Mouse (Mus musculus) c-Kit-negative CD71-positive TER-119-positive erythroid progenitor cells, embryonic 14.5 days (primary cell): Measurements from ENCODE around the gene Map7d1.

Experiments used
- DNase-seq: peaks from one replicate; pipeline ENCODE4 v3.0.0-alpha.2; 2013; ENCODE audit warnings: low read depth, low spot score

The Map7d1 gene

DNA sequence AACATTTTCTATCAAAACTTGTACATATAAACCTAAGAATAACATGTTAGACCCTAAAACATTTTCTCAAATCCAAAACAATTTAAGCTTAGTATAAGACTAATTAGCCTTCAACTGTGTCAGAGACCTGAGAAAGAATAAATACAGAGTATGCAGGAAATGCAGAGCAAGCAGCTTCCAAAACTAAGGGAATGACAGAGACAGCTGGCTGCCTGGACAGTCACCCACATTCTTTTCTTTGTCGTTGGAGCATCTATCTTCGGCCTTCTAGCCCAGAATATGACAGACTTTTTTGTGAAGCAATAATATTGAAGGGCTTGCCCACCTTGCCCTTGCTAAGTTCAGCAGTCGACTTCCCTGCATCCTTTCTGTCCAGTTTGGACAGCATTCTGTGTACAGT lies 13.1 kb upstream of the Map7d1 start:
- DNase-seq = no peak

DNA sequence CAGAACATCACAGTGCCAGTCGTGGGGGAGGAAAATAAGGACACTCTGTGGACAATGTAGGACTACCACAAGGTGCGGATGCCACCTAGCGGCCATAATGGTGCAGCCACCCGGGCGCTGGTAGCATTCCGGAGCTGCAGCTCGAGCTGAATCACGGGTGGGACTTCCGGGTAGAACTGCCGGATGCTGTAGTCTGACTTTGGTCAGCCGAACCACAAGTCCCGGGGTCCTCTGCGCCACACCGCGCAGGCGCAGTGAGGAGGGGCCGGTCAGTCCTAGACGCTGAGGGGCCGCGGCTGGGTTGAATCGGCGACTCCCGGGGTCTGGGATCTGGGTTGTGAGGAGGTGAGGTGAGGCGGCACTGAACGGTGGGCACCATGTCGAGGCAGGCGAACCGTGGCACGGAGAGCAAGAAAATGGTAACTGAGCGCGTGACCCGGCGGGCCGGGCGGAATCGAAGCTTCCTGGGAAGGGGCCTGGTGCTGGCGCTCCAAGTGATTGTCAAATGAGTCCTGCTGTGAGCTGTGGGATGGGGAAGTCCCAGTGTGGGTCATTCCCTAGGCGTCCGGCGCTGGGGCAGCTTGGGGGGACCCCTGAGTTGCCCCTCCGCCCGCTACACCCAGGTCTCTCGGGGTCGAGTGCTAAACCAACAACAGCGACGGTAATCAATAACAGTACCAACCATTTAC lies 6.1 kb upstream of the Map7d1 start, which contains the start of gene Trappc3:
Gene Trappc3 (plus strand): TSS at position 207 of the 689 bp plus-strand sequence.
- peak; percentile 93 for DNase-seq

DNA sequence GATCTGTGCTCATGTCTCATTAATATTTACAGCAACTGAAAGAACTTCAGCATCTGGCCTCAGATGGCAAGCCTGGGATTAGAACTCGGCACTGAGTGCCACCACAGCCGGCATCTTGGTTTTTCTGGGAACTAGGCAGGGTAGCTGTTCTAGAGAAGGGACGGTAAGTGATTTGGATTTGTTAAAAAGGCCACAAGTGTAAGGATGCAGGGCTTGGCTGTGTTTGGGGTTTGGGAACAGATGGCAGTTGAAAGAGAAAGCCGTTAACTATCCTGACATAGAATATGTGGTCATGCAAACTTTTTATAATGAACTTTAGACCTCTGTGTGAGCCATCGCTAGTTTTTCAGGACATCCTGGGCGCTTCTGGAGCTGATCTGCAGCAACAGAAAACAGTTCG lies 5.5 kb upstream of the Map7d1 start:
- DNase-seq = no peak

DNA sequence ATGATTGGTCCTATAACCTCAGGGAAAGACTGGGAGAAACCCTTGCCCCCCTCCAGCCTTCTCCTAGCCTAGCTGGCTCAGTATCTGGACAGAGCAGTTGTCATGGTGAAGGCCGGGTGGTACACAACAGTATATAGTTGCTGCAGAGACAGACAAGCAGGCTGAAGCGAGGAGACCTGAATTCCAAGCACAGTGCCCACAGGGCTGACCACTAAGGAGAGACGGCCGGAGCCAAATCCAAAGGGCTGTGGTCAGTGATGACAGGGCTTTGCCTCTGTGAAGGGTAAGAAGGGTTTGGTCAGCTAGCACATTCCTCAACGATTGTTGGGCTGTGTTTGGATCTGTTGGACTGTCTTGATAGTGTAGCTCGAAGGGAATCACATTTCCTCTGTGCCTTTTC lies 5.1 kb upstream of the Map7d1 start:
- DNase-seq = no peak

DNA sequence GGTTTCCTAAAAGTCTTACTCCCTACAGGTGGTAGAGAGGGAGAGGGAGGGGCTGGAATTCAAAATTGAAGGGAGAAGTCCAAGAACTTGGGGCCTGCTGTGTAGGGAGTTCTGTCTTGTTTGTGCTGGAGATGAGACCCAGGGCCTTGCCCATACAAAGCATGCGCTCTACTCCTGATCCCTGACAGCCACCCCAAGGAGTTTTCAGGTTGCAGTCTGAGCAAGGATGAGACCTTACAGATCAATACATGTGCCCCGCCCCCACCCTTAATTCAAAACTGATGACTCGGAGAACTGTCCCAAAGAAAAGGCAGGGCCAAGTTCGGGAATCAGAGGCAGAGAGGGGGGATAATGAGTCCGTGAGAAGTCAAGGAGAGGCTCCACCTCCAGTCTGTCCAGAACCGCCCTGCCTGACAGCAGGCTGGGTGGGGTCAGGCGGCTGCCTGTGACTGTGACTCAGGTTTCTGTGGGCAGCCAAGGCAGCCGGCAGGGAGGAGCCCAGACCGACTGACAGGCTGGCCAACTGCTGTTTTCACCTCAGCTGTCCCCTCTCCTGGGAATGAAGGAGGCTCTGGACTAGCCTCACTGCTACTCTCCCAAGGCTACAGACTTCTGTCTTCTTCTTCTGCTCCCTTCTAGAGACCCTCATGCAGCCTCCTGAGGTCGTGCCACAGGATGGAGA lies 4.5 kb upstream of the Map7d1 start:
- DNase-seq = peak; percentile 75

DNA sequence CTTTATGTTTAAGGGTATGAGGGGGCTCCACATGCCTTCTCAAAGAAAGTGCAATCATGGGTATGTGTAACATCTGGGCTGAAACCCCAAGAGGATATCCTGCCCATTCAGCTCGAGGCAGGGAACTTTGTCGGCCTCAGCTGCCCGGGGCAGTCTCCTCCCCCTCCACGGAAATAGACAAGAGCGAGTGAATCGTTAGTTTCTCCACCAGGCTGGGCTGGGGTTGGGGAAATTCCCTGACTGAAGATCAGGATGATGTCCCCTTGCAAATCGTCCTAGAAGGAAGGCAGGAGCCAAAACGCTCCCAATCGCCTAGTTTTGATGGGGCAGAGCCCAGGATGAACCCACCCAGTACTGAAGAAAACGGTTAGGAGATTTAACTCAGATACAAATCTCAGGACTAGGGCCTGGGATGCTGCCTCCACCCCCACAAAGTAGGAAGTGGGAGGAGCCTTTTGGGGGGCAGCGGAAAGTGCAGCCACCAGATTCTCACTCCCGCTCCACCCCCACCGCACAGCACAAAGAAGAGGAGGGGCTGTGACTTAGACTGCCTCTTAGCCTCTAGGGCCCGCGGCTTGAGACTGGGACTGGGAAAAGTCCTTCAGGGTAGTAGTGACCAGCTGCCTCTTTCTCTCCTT lies 3.5 kb upstream of the Map7d1 start:
- no peak for DNase-seq

DNA sequence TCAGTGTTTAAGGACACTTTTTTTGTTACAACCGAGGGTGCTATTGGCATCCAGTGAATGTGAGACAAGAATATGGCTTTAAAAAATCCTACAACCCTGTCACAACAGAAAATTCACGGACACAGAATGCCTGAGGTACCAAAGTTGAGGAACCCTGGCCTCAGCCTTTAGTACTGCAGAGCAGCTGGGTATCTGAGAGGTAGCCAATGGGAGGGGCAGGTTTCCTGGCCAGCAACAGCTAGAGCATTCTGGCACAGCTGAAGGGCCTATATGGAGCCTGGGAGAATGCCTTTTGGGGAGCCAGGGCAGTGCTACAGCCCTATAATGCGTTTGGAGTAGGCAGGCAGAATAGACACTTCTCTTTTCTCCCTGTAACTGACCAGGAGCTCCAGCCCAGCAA lies 2.9 kb upstream of the Map7d1 start:
- no peak for DNase-seq

DNA sequence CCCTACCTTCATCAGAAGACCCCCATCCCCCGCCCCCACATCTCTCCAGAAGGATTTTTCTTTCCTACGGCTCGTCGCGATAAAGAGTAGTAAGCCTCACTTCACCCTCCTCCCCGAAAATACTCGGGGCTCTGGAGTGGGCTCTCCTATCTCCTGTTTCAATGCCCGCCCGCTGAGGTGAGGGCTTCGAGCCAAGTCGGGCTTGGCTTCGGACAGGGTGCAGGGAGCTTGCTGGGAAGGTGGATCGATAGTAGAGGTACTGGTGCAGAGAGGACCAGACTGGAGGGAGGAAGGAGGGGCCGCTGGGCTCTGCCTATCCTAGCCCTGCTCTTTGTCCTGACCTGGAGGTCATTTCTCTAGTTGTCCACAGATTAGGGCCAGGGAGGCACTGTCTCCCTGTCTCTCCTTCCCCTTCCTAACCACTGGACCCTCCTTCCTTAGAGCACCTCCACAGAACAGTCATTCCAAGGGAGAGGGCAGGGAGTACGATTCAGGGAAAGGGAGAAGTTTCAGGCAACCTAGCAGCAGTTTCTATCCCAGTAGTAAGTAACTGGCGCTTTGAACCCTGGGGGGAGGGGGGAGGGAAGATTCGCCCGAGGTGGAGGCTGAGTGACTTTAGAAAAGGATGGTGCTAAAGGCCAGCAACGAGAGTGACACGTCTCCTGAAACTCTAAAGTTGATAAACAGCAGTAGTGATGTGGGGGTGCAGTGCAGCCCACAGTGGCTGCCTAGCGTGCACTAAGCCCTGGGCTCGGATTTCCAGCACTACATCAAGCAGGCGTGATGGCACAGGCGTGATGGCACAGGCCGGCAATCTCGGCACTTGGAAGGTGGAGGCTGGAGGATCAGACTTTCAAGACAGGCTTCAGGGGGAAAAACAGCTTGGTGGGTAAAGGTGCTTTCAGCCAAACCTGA lies 1.1 kb upstream of the Map7d1 start:
- DNase-seq = no peak

DNA sequence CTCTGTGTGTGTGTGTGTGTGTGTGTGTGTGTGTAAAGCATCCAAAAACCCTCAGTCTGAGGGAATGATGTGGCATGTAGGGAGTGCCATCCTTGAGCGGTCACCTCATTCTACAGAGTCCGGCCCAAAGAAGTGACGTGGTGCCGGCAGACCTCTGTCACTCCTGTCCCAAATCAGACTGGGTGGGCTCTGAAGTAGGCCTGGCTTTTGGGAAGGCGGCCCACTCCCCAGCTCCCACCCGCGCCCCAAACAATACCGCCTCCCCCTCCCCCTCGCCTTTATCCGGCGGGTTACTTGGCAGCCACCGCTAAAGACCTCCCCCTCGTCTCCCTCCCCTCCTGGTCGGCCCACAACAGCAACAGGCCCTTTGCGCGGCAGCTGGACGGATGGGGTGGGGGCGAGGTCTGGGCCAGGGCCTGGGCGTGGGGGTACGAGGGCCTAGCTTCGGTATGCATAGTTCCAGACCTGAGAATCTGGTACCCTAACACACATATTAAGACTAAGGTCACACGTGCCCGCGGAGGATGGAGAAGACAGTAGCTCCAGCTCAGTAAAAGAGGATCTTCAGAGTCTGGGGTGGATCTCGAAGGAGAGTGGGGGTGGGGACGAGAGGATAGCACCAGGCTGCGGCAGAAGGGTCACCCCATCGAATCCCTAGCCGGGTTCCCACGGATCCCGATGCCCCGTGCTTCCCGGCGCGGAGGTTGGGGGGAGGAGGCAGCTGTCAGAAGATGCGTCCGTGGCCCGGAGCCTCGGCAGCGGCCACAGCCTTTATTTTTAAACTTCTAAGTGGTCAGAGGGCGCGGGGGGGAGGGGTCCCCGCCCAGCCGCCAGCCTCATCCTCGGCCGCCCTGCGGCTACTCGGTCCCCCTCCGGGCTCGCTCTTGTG lies 786 bp downstream of the Map7d1 start:
- no peak for DNase-seq

DNA sequence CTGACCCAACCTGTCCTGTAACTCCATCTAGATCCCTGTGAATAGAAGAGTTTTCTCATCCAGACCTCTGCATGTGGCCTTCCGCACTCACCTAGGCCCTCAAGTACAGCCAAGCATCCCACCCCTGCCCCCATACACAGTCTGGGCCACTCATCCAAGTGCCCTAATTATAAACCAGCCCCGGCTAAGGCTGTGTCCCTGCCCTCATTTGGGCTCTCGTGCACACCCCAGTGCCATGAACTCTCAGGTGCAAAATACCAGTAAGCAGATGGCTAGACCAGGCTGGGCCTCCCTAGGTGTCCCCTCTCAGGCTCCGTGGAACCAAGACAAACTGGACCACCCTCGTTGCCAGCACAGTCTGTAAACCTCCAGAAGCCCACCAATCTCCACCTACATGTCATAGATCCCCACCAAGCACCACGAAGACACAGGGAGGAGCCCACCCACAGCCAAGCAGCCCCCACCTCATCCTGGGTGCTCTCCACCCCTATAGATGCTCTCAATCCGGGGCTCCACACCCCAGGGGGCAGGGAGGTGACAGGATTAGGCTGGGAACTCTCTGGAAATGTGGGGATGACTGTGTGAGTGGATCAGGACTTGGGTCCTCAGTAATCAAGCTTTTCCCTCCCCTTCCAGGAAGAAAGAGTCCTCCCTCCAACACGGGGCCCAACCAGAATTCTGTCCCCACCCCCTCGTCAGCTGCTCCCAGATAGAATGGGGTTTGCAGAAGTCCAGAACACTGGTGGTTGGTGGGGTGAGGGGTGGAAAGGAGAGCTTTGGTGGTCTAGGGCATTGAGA lies 1.6 kb downstream of the Map7d1 start:
- DNase-seq = no peak

DNA sequence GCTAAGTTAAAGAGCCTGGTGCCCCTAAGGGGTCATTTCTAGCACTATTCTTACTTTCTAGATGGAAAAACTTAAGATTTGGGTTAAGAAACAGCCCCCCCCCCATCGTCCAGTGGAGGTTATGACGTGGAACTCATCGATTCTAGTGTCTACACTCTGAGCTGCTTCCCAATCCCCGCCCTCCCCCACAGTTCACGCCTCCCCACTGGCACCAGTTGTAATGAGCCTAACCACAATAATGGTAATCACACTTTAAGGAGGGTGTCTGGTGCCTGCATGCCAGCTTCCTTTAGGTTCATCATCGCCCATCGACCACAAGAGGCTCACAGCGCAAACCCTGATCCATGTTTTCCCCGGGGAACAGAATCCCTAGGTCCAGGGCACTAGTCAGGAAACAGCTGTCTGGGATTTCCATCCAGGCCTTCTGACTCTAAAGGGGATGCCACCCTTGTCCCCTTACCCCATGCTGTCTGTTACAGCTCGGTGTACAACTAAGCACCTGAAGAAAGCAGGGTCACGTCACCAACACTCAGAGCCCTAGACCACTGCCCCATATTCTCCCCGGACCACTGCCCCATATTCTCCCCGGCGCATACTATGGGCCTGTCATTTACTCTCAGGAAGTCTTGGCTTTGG lies 2.4 kb downstream of the Map7d1 start:
- no peak for DNase-seq

DNA sequence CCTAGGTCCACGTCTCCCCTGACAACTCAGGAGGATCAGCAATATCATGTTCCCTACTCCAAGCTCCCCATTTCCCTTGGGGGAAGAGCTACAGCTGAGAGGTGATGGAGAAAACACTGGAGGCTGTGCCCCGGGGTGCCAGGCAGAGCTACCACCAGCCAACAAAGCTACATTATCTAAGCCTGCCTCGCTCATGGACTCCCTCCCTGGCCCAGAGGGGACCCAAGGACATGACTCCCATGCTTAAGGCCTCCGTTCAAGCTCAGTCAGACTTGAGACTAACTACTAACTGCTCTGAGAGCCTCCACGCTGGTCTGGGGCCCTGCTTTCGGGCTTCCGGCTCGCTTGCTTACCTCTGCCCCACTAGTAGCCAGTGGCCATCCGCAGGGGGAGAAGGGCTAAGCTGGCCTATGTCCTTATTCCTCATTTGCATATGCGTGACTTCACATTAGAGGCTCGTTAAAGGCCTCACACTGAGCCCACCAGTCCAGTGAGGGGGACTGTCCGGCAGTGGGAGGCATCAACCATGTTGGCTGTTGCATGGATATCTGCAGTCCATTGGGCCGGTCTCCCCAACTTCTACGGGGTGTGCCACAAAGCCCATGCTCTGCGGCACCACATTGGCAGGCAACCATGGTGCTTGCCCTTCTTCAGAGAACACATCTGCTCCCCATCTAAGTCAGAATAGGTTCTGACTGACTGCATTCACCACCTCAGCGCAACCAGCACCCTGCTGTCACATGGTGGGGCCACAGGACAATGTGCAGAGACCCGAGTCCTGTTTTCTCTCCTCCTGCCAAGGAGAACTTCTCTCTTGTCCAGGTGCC lies 3.5 kb downstream of the Map7d1 start:
- DNase-seq = no peak

DNA sequence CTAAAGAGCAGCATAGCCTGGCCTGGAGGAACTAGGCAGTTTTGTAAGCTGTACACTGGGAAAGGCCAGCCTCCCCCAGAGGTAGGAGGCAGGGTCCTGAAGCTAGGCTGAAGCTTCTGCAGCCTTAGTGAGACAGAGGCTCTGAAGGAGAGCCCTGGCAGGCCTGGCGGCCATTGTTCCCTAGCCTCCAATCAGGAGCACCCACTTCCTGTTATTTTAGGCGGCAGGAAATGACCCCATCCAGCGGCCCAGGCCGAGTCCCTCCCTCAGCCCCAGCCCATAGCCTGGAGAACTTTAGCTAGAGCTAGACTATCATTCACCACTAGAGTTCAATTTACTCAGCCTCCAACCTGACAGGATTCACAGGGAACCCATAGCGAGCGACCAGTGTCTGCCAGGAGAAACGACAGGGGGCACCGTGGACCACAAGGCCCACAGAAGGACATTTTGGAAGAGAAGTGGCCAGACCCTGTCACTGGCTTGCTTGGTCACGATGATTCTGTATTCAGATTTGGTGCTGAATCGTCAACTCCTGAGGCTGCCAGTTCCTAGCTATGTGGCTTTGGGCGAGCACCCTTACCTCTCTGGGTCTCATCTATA lies 4.4 kb downstream of the Map7d1 start:
- no peak for DNase-seq

DNA sequence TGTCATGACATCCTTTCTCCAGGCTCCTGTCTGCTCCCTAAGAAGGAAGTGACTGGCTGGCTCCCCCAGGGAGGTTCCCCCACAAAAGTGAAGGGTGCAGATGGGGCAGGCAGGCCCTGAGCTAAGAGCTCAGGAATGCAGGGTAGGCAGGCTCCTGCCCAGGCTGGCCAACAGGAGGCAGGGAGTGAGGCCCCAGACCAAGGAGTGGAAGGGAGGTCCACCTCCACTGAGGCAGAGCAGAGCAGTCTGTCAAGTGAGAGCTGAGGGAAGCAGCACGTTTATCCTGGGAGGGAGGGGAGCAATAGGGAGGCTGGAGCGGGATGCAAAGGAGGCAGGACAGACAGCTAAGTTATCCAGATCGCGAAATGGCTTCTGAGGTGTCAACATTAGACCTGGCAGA lies 5.5 kb downstream of the Map7d1 start:
- DNase-seq = no peak

DNA sequence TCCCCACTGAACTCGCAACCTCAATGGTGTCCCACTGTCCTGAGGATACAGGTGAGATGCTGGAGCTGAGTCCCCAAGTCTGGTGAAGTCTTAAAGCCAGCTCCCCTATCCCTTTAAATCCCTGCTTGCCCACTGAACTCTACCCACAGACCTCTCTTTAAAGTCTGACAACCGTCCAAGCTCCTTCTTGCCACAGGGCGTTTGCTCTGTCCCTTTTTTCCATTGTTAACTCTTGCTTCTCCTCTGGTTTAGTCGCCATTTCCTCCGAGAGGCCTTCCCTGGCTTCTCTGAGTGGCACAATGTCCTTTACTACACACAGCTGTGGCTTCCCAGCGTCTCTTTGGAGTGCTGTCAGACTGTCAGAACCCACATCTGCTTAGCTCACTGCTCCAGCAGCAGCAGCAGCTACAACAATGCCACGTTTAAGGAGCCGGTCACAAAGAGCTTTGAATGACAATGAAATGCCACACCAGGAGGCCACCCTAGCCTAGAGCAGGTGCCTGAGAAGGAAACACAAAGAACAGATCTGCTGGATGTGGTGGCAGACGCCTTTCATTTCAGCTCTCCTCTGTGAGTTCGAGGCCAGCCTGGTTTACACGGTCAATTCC lies 7.8 kb downstream of the Map7d1 start:
- DNase-seq = no peak

DNA sequence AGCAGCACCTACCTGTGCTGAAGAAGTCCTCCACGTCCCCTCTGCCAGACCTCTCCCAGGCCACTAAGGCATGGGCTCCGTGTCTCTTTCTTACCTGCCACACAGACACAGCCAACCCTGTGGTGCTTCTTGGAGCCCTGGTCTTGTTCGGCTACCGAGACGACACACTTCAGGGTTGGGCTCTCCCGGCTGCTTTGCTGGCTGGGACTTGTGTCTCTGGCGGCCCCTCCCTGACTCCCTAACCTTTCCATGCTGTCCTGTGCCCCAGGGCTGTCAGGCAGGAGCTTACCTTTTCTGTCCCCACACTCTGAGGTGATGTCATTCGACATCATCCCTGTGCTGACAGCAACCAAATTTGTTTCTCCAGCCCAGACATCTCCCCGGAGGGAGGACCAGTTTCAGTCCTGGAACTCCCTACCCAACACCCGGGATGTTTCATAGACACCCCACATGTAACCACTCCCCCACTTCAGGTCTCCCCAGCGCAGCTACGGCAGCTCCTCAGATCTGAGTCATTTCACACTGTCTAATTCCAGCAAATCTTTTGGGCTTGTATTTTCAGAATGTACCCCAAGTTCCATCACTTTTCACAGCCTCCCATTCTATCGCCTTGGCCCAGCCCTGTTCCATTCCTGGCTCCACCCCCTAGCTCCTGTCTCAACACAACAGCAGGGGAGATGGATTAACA lies 9.8 kb downstream of the Map7d1 start:
- DNase-seq = no peak

DNA sequence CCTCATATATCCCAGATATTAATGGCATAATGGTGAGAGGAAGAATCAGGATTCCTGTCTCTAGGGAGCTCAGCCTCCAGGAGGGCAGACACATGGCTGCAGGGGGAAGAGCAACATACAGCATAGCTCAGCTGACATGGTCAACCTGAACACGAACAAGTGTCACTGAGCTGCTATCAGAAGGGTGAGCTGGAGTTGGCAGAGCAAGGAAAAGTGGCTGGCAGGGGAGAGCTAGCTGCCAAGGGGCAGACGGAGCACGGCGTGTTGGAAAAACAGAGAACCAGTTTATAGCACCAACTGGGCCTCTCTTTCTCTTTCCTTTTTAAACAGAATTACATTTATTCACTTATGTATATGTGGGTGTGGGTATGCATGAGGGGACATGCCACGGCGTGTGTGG lies 13.6 kb downstream of the Map7d1 start:
- DNase-seq = no peak
